Mouse (Mus musculus) hindlimb bud, embryonic 11.5 days (tissue): ENCODE measurements around the gene Cxcl16.
"Not testable (repeated sequence)": the region's sequence is repeated elsewhere in the genome, so short reads cannot be mapped to it uniquely, and the experiment has no call there.

Source experiments
- DNase-seq: peaks from one replicate; pipeline ENCODE4 v3.0.0-alpha.2; 2012; ENCODE audit warnings: low read depth, low spot score; ENCODE audit errors: extremely low spot score

Cxcl16 gene

DNA sequence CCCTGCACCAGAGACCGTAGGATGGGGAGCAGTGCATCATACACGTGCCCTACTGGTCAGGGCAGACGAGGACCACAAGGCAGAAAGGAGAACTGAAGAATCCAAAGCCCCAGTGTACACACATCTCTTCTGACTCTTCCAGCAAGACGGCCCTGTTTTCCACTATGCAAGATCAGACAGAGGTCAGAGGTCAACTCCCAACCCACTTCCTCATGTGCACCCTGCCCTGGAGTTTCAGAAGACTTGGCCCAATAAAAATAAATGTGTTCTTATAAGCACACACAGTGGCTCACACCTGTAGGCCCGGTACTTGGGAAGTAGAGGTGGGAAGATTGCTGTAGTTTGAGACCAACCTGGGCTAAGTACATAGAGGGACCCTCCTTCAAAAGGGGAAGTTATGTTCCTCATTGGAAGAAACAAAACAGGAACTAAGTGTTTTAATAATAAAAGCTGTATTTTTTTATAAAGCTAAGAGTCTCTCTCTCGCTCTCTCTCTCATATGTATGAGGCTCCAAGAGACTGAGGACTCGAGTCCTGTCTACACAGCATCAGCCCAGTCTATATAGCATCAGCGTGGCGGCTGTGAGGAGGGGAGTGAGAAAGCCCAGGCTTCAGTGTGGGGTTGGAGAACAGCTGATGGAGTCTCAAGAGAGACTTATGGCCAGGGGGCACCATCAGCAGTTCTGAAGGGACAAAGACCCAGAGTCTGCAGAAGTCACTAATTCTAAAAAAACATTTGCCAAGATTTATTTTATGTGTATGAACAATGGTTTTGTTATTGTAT lies 6.3 kb downstream of the Cxcl16 start:
- DNase-seq, result no peak

DNA sequence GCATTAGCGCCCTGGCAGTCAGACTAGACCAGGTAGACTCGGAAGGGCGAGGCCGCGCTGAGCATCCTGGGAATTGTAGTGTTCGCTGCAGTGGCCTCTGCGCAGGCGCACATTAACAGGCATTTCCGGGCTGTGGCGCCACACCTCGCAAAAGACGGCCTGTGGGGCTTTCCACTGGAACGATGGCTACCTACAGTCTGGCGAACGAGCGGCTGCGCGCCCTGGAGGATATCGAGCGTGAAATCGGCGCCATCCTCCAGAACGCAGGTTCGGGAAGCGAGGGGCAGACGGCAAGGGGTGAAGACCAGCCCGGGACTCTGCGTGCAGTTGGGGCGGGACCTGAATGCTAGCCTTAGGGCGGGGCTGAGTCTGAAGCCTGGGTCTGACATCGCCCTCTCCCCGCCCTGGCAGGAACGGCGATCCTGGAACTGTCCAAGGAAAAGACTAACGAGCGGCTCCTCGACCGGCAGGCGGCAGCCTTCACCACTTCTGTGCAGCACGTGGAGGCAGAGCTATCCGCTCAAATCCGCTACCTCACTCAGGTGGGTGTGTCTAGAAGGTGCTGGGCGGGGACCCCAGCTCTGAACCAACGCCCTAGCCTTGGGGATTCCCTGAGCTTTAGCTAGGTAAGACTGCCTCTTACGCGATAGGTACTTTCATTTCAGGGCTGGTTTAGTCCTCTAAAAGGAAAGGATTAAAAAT lies 7.8 kb downstream of the Cxcl16 start, which contains the start of gene Med11:
TSS of gene Med11 (plus strand) at position 123 of the 702 bp plus-strand sequence.
- peak; percentile 81 for DNase-seq

GRCm38 (mm10) chr11:70450926-70451325 lies 8.9 kb downstream of the Cxcl16 start:
- DNase-seq, result no peak

GRCm38 (mm10) chr11:70447373-70447772 lies 12.4 kb downstream of the Cxcl16 start:
- no peak for DNase-seq

- no peak for DNase-seq
Measured at GRCm38 (mm10) chr11:70446756-70447155, 13.0 kb downstream of the Cxcl16 start.

GRCm38 (mm10) chr11:70444667-70445066 lies 15.1 kb downstream of the Cxcl16 start:
- DNase-seq, result no peak

- DNase-seq, result no peak
Measured at GRCm38 (mm10) chr11:70443964-70444363, 15.8 kb downstream of the Cxcl16 start.

GRCm38 (mm10) chr11:70441882-70442281 lies 17.9 kb downstream of the Cxcl16 start:
- DNase-seq, result no peak

GRCm38 (mm10) chr11:70440637-70441036 lies 19.1 kb downstream of the Cxcl16 start:
- DNase-seq, result no peak

DNA sequence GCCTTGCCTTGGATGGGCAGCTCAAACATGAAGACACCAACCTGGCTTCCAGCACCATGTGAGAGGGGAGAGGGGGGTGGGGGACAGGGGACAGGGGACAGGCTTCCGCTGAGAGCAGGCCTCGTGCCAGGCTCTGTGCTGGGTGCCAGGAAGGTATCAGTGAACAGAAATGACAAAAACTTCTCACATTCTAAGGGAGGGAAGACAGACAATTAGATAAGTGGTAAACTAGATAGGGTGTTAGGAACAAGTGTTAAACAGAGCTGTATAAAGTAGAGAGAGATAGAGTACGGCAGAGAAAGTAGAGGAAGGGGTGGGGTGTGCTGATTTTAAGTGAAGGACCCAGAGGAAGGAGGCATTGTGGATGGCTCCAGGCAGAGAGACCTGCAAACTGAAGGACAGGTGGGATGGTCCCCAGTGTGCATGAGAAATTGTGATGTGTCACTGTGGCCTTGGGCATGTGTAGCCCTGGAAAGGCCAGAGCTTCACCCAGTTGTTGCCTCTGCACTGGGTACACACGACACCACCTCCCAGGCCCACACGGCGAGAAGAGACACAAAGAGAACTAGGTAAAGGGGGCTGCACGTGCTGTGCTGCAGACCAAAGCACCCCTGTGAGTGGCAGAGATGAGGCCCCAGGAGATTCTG lies 20.9 kb downstream of the Cxcl16 start:
- no peak for DNase-seq

GRCm38 (mm10) chr11:70437426-70437825 lies 22.4 kb downstream of the Cxcl16 start:
- DNase-seq, result no peak

- DNase-seq, result no peak
Measured at GRCm38 (mm10) chr11:70435476-70435875, 24.3 kb downstream of the Cxcl16 start.

GRCm38 (mm10) chr11:70433951-70434350 lies 25.8 kb downstream of the Cxcl16 start:
- no peak for DNase-seq

DNA sequence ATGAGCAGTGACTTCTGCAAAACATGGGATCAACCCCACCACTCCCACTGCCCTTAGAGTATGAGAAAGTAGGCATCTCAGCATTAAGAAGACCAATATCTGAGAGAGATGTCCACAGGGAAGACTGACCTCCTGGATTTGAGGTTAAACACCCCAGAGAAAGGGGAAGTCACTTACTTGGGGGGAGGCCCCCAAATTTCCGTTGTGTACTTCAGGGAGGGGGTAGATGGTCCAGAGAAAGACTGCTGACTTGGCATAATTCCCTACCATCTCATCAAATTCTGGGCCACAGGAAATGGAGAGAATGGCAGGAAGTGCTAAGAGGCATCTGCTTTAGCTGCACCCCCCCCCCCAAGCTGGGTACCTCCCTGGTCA lies 26.2 kb downstream of the Cxcl16 start:
- DNase-seq, result no peak

GRCm38 (mm10) chr11:70432895-70433568 lies 26.8 kb downstream of the Cxcl16 start:
- no peak for DNase-seq

DNA sequence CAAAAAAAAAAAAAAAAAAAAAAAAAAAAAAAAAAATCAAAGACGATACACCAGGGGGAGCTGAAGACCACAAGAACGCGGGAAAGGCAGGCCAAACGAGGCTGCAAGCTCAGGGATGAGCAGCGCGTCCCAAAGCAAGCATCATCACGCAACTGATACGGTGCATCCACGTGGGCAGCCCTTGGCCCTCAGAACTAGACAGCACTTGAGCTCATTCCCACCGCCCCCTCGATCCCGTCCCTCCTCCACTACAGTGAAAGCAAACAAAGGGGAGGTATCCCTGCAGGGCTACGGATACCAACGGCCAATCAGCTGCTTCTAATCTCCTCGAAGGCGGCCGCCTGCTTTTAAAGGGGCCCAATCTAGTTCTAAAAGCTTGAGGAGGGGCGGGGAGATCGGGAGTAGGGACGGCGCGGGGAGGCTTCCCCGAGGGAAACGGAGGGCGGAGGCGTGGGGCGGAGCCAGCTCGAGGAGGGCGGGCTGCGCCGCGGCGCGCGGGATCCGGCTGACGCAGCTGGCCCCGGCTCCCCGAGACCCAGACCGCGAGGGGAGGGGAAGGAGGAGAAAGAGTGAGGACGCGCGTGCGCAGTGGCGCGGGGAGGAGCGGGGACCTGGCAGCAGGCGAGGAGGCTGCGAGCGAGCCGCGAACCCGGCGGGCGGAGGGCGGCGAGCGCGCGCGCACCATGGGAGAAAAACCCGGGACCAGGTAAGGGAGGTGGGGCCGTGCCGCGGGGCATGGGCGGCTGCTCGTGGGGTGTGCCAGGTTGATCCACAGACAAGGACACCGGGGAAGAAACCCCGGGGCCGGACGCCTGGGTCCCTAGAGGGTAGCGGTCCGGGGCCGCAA lies 27.5 kb downstream of the Cxcl16 start, which contains the start of gene Arrb2:
TSS of gene Arrb2 (plus strand) at position 588 of the 847 bp plus-strand sequence.
- DNase-seq, result peak; percentile 73

DNA sequence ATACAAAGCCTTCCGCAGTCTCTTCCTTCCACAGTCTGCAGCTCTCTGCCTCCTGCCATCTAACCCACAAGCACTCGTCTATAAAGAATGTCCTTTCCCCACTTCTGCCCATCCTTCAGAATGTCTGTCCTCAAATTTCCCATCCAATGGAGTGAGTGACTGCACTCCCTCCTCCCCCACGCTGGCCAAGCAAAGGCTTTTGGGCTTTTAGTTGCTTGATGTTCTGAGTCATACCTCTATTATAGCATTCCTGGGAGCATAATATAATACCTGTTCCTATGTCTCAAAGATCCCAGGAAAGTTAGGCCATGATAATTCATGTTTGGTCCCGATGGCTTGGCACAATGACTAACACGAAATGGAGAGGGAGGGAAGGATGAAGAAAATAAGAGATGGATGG lies 28.2 kb downstream of the Cxcl16 start:
- DNase-seq, result no peak

- DNase-seq, result not testable (repeated sequence)
Measured at GRCm38 (mm10) chr11:70426598-70426997, 33.2 kb downstream of the Cxcl16 start.

GRCm38 (mm10) chr11:70419486-70419885 lies 40.3 kb downstream of the Cxcl16 start:
- DNase-seq, result no peak

- no peak for DNase-seq
Measured at GRCm38 (mm10) chr11:70418199-70418598, 41.6 kb downstream of the Cxcl16 start.
